ENCODE assay signal across 34 mouse cellular contexts in the genomic region with DNA sequence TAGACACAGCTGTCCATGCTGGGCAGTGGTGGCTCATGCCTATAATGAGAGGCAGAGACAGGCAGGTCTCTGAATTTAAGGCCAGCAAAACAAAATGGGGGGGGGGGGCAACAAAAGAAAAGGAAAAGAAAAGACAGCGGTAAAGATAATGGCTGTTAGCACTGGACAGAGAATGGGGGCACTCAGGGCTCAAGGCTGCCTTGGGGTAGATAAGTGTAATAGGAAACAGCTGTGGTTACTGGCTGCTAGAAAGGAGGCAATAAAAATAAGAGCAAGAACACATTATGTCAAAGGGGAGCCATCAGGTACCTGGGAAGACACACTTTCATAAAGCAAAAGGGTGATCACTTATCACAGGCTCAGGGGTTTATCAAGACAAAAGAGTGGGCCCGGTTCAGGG. TPM values are rescaled to one million over a fixed set of nuclear protein-coding genes. Genes with fewer than 3 reads are reported as not detected.
DNase-seq lines count a peak whose midpoint lies in the region; ATAC-seq and TF ChIP-seq lines count a peak whose summit lies in the region.
"Had no signal": no experiment of that assay in that cellular context is flagged by ENCODE, and none has a peak within 500 bp of the region (broad histone marks: within the 10 kb centered on the region; RNA-seq: fewer than 3 reads in every experiment).

No protein-coding gene starts in this region.

- no peaks in the 10 kb centered on the region for H3K27me3 ChIP-seq in liver, embryonic 12.5 days (replicated peaks)
- peaks cover 3% of the 10 kb centered on the region; the same call in 1 of the 2 replicates for H3K27me3 ChIP-seq in G1E (ENCODE audit: insufficient read depth, low read length)
- H3K27me3 ChIP-seq in liver, embryonic 13.5 days: no peaks in the 10 kb centered on the region
- no peaks in the 10 kb centered on the region for H3K27me3 ChIP-seq in lung, postnatal 0 days (replicated peaks; ENCODE audit: insufficient read depth, low read length)
- H3K27me3 ChIP-seq: embryonic facial prominence, embryonic 13.5 days; forebrain, embryonic 15.5 days; Patski had no signal

- no peaks in the 10 kb centered on the region for H3K36me3 ChIP-seq in liver, embryonic 12.5 days
- no peaks in the 10 kb centered on the region for H3K36me3 ChIP-seq in G1E (replicated peaks)
- H3K36me3 ChIP-seq in liver, embryonic 13.5 days: no peaks in the 10 kb centered on the region
- no peaks in the 10 kb centered on the region for H3K36me3 ChIP-seq in lung, postnatal 0 days (ENCODE audit: insufficient read depth, low read length)
- H3K36me3 ChIP-seq: embryonic facial prominence, embryonic 10.5 days; embryonic facial prominence, embryonic 13.5 days; forebrain, embryonic 12.5 days; forebrain, embryonic 15.5 days; heart, embryonic 10.5 days; heart, embryonic 13.5 days had no signal

- no peak overlapping the region; the same call in 1 of the 2 replicates for H3K4me2 ChIP-seq in liver, embryonic 12.5 days
- no peak overlapping the region for H3K4me2 ChIP-seq in liver, embryonic 13.5 days
- H3K4me2 ChIP-seq in lung, postnatal 0 days (replicated peaks; ENCODE audit: low read depth, low read length): no peak overlapping the region
- H3K4me2 ChIP-seq: embryonic facial prominence, embryonic 13.5 days; forebrain, embryonic 12.5 days; forebrain, embryonic 15.5 days; heart, embryonic 13.5 days; hindbrain, embryonic 14.5 days had no signal

- no peak overlapping the region for H3K9ac ChIP-seq in liver, embryonic 12.5 days
- no peak overlapping the region for H3K9ac ChIP-seq in liver, embryonic 13.5 days
- no peak overlapping the region for H3K9ac ChIP-seq in lung, postnatal 0 days (replicated peaks; ENCODE audit: low read depth)
- H3K9ac ChIP-seq: embryonic facial prominence, embryonic 13.5 days; forebrain, embryonic 12.5 days; forebrain, embryonic 15.5 days; heart, embryonic 13.5 days; hindbrain, embryonic 14.5 days had no signal

- no peak for TF ChIP-seq EP300 in lung, postnatal 0 days (IDR thresholded peaks at IDR 0.05)

- H3K4me1 ChIP-seq in liver, embryonic 12.5 days: peaks cover 20% of the 10 kb centered on the region
- H3K4me1 ChIP-seq in G1E (ENCODE audit: insufficient read depth, low read depth, low read length): peaks cover 57% of the 10 kb centered on the region
- H3K4me1 ChIP-seq in liver, embryonic 13.5 days (replicated peaks): peaks cover 15% of the 10 kb centered on the region
- H3K4me1 ChIP-seq in lung, postnatal 0 days (ENCODE audit: insufficient read depth, low read depth, low read length): no peaks in the 10 kb centered on the region
- H3K4me1 ChIP-seq: embryonic facial prominence, embryonic 10.5 days; forebrain, embryonic 12.5 days; forebrain, embryonic 15.5 days had no signal

- H3K4me3 ChIP-seq in liver, embryonic 12.5 days: no peak overlapping the region
- H3K4me3 ChIP-seq in G1E (ENCODE audit: low read depth, low read length): no peak overlapping the region
- H3K4me3 ChIP-seq in liver, embryonic 13.5 days (replicated peaks): no peak overlapping the region
- H3K4me3 ChIP-seq in lung, postnatal 0 days (ENCODE audit: low read depth, low read length): no peak overlapping the region
- H3K4me3 ChIP-seq: embryonic facial prominence, embryonic 10.5 days; embryonic facial prominence, embryonic 13.5 days; erythroblast, embryonic 14.5 days; forebrain, embryonic 12.5 days; forebrain, embryonic 15.5 days; heart, adult 2 months; heart, embryonic 10.5 days; heart, embryonic 13.5 days had no signal

- no peaks in the 10 kb centered on the region for H3K9me3 ChIP-seq in liver, embryonic 12.5 days (replicated peaks)
- H3K9me3 ChIP-seq in G1E (replicated peaks): no peaks in the 10 kb centered on the region
- no peaks in the 10 kb centered on the region for H3K9me3 ChIP-seq in liver, embryonic 13.5 days (replicated peaks)
- no peaks in the 10 kb centered on the region for H3K9me3 ChIP-seq in lung, postnatal 0 days (ENCODE audit: low read length)
- H3K9me3 ChIP-seq: embryonic facial prominence, embryonic 10.5 days; embryonic facial prominence, embryonic 13.5 days; forebrain, embryonic 12.5 days; forebrain, embryonic 15.5 days; heart, embryonic 10.5 days; heart, embryonic 13.5 days had no signal

- DNase-seq in liver (no peak), G1E (ENCODE audit: low spot score) (no peak)
- no peak for DNase-seq in liver, embryonic 13.5 days
- DNase-seq in urinary bladder, postnatal 36 days (ENCODE audit: low spot score in 2 of 2): no peak
- no peak for DNase-seq in lung, postnatal 0 days (ENCODE audit: low spot score)
- DNase-seq: adrenal gland, postnatal 10 days; adrenal gland, postnatal 36 days; cerebellum, adult 11 months; cerebellum, adult 2 months; cerebellum, adult 9-11 months; cerebellum, postnatal 25 days; embryo, embryonic 11 days; gastrocnemius, postnatal 36 days; heart, adult 2 months; heart, postnatal 14 days; heart, postnatal 4 days had no signal

- 21% methylated on average over 2 of the region's 2 CpGs for WGBS in liver, embryonic 12.5 days (ENCODE audit: insufficient replicate concordance)
- 13% methylated on average over 2 of the region's 2 CpGs for WGBS in liver, embryonic 13.5 days (ENCODE audit: insufficient replicate concordance)
- 73% methylated on average over 2 of the region's 2 CpGs for WGBS in lung, postnatal 0 days

- TF ChIP-seq CTCF in G1E (IDR thresholded peaks at IDR 0.05; ENCODE audit: low read depth, low read length): no peak
- TF ChIP-seq CTCF in lung, postnatal 0 days (IDR thresholded peaks at IDR 0.05): no peak

- ATAC-seq in liver, embryonic 12.5 days: peak; percentile 60; the same call in 1 of the 2 replicates
- peak; percentile 45 for ATAC-seq in G1E (ENCODE audit: extremely low read depth, insufficient number of reproducible peaks, low FRiP score, poor library complexity, severe bottlenecking)
- peak; percentile 41; the same call in 1 of the 2 replicates for ATAC-seq in liver, embryonic 13.5 days (ENCODE audit: low read depth)
- ATAC-seq in megakaryocyte-erythroid progenitor cell, adult 5-6 weeks (replicated peaks; ENCODE audit: low FRiP score, low TSS enrichment, poor library complexity, severe bottlenecking): peak; percentile 58; the same call in 1 of the 2 replicates
- ATAC-seq in lung, postnatal 0 days: no peak
- ATAC-seq: CD4-positive, CD25-positive, alpha-beta regulatory T cell, adult 4 months; forebrain, embryonic 15.5 days; hindbrain, postnatal 0 days; Patski had no signal

- H3K27ac ChIP-seq in liver, embryonic 12.5 days: no peak overlapping the region
- no peak overlapping the region for H3K27ac ChIP-seq in liver, embryonic 13.5 days
- H3K27ac ChIP-seq in lung, postnatal 0 days (ENCODE audit: low read length): no peak overlapping the region
- H3K27ac ChIP-seq: embryonic facial prominence, embryonic 10.5 days; embryonic facial prominence, embryonic 13.5 days; forebrain, embryonic 12.5 days; forebrain, embryonic 15.5 days; heart, adult 2 months; heart, embryonic 10.5 days; heart, embryonic 13.5 days; hindbrain, embryonic 14.5 days; hindbrain, postnatal 0 days had no signal

RNA-seq across cellular contexts. Expression of a gene that starts 1.8 kb away (rescaled TPM):
- polyA plus RNA-seq in liver, embryonic 12.5 days (2016; fragmentation: Nextera tagmentation; extraction: Ambion mirVana): 3.2 and 3.7 TPM in 2 replicates
- total RNA-seq in G1E (2014; fragmentation: Nextera tagmentation) (13.4 and 24.8 TPM in 2 replicates), G1E (2017) (0.41 and 1.1 TPM in 2 replicates)
- polyA plus RNA-seq in G1E (2012): 9.8 and 11.1 TPM in 2 replicates
- 1.7 and 2.0 TPM in 2 replicates for polyA plus RNA-seq in liver, embryonic 13.5 days (2015; fragmentation: Nextera tagmentation; extraction: Ambion mirVana)
- total RNA-seq in megakaryocyte-erythroid progenitor cell, adult 5-6 weeks (2014; fragmentation: Nextera tagmentation): 6.3 TPM in 1 of 2 replicates, not detected in the other
- 2.7 and 9.9 TPM in 2 replicates for total RNA-seq in megakaryocyte-erythroid progenitor cell, adult 5-6 weeks (2017)
- 266 and 308 TPM in 2 replicates for polyA plus RNA-seq in lung, postnatal 0 days (2015; fragmentation: Nextera tagmentation; extraction: Ambion mirVana)

RNA-seq across cellular contexts. Expression of a gene that starts 16.6 kb away (rescaled TPM):
- 36.3 and 42.4 TPM in 2 replicates for polyA plus RNA-seq in liver, embryonic 12.5 days (2016; fragmentation: Nextera tagmentation; extraction: Ambion mirVana)
- total RNA-seq in G1E (2014; fragmentation: Nextera tagmentation) (159 and 175 TPM in 2 replicates), G1E (2017) (36.8 and 57.3 TPM in 2 replicates)
- 61.3 and 124 TPM in 2 replicates for polyA plus RNA-seq in G1E (2012)
- 34.7 and 36.8 TPM in 2 replicates for polyA plus RNA-seq in liver, embryonic 13.5 days (2015; fragmentation: Nextera tagmentation; extraction: Ambion mirVana)
- total RNA-seq in megakaryocyte-erythroid progenitor cell, adult 5-6 weeks (2014; fragmentation: Nextera tagmentation): 100 and 125 TPM in 2 replicates
- 37.4 and 51.0 TPM in 2 replicates for total RNA-seq in megakaryocyte-erythroid progenitor cell, adult 5-6 weeks (2017)
- polyA plus RNA-seq in lung, postnatal 0 days (2015; fragmentation: Nextera tagmentation; extraction: Ambion mirVana): 42.9 and 49.5 TPM in 2 replicates

RNA-seq across cellular contexts. Expression of a gene that starts 37.7 kb away (rescaled TPM):
- not detected in 2 replicates for polyA plus RNA-seq in liver, embryonic 12.5 days (2016; fragmentation: Nextera tagmentation; extraction: Ambion mirVana)
- total RNA-seq in G1E (2014; fragmentation: Nextera tagmentation) (not detected in 2 replicates), G1E (2017) (not detected in 2 replicates)
- not detected in 2 replicates for polyA plus RNA-seq in G1E (2012)
- not detected in 2 replicates for polyA plus RNA-seq in liver, embryonic 13.5 days (2015; fragmentation: Nextera tagmentation; extraction: Ambion mirVana)
- not detected in 2 replicates for total RNA-seq in megakaryocyte-erythroid progenitor cell, adult 5-6 weeks (2014; fragmentation: Nextera tagmentation)
- total RNA-seq in megakaryocyte-erythroid progenitor cell, adult 5-6 weeks (2017): not detected in 2 replicates
- 0.31 TPM in 1 of 2 replicates, not detected in the other for polyA plus RNA-seq in lung, postnatal 0 days (2015; fragmentation: Nextera tagmentation; extraction: Ambion mirVana)
- total RNA-seq: adrenal gland, postnatal 10 days; adrenal gland, postnatal 36 days; gastrocnemius, adult 8-10 months; gastrocnemius, postnatal 36 days; heart, adult 2 months; heart, postnatal 14 days; heart, postnatal 4 days had no signal
- polyA plus RNA-seq: C2C12; CD4-positive, CD25-positive, alpha-beta regulatory T cell, adult 4 months; cerebellum, adult 2 months; cortical plate, adult 2 months; embryonic facial prominence, embryonic 10.5 days; embryonic facial prominence, embryonic 13.5 days; erythroblast, embryonic 14.5 days; forebrain, embryonic 12.5 days; forebrain, embryonic 15.5 days; heart, adult 2 months; heart, embryonic 10.5 days; heart, embryonic 13.5 days; heart, embryonic 16.5 days; hindbrain, embryonic 11.5 days; hindbrain, embryonic 14.5 days; hindbrain, postnatal 0 days had no signal

RNA-seq across cellular contexts. Expression of a gene that starts 43.8 kb away (rescaled TPM):
- polyA plus RNA-seq in liver, embryonic 12.5 days (2016; fragmentation: Nextera tagmentation; extraction: Ambion mirVana): 0.24 and 0.50 TPM in 2 replicates
- total RNA-seq in G1E (2014; fragmentation: Nextera tagmentation) (not detected in 2 replicates), G1E (2017) (0.12 and 0.33 TPM in 2 replicates)
- not detected in 2 replicates for polyA plus RNA-seq in G1E (2012)
- polyA plus RNA-seq in liver, embryonic 13.5 days (2015; fragmentation: Nextera tagmentation; extraction: Ambion mirVana): 1.8 and 2.0 TPM in 2 replicates
- not detected in 2 replicates for total RNA-seq in megakaryocyte-erythroid progenitor cell, adult 5-6 weeks (2014; fragmentation: Nextera tagmentation)
- total RNA-seq in megakaryocyte-erythroid progenitor cell, adult 5-6 weeks (2017): not detected in 2 replicates
- polyA plus RNA-seq in lung, postnatal 0 days (2015; fragmentation: Nextera tagmentation; extraction: Ambion mirVana): 57.1 and 58.4 TPM in 2 replicates
- polyA plus RNA-seq: erythroblast, embryonic 14.5 days had no signal

RNA-seq across cellular contexts. Expression of a gene that starts 46.9 kb away (rescaled TPM):
- 12.5 TPM in 2 replicates for polyA plus RNA-seq in liver, embryonic 12.5 days (2016; fragmentation: Nextera tagmentation; extraction: Ambion mirVana)
- total RNA-seq in G1E (2014; fragmentation: Nextera tagmentation) (27.9 and 35.1 TPM in 2 replicates), G1E (2017) (49.9 and 52.7 TPM in 2 replicates)
- 10.9 and 15.4 TPM in 2 replicates for polyA plus RNA-seq in G1E (2012)
- polyA plus RNA-seq in liver, embryonic 13.5 days (2015; fragmentation: Nextera tagmentation; extraction: Ambion mirVana): 11.5 and 12.4 TPM in 2 replicates
- 24.5 and 43.7 TPM in 2 replicates for total RNA-seq in megakaryocyte-erythroid progenitor cell, adult 5-6 weeks (2014; fragmentation: Nextera tagmentation)
- total RNA-seq in megakaryocyte-erythroid progenitor cell, adult 5-6 weeks (2017): 3.8 and 9.8 TPM in 2 replicates
- 33.0 and 38.3 TPM in 2 replicates for polyA plus RNA-seq in lung, postnatal 0 days (2015; fragmentation: Nextera tagmentation; extraction: Ambion mirVana)

Comparison
In these comparisons a context has a peak if more than half of its experiments do, and no peak if none do; other contexts are left out.
1. RNA of a gene that starts 1.8 kb away (polyA plus RNA-seq): 266 to 308 TPM in lung, postnatal 0 days; 9.8 to 11.1 TPM in G1E, 3.2 to 3.7 TPM in liver, embryonic 12.5 days and 1.7 to 2.0 TPM in liver, embryonic 13.5 days; every median in the first group is over 10 times any median in the second.